In the genomic region with DNA sequence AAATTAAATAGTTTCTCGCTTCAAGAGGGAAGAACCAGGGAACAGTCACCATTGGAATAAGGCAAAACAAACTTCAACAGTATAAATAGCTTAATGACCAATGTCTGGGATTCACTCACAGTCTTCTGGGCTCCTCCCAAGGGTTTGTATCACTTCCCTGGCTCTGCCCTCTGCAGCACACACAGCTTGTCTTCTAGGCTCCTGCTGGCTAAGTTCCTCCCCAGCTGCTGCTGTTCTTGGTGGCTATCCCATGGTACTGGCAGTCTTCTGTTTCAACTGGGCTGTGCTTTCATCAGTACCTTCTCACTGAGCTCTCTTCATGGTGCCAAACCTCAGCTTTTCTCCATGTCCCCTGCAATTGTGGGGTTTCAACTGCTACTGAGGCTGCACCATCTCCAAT, we compare ENCODE assay signal across 27 mouse cellular contexts.
DNase-seq lines count a peak whose midpoint lies in the region; ATAC-seq and TF ChIP-seq lines count a peak whose summit lies in the region.
"Had no signal": no experiment of that assay in that cellular context is flagged by ENCODE, and none has a peak within 500 bp of the region (broad histone marks: within the 10 kb centered on the region; RNA-seq: fewer than 3 reads in every experiment).

No protein-coding gene starts in this region.

- no peak overlapping the region for H3K4me2 ChIP-seq in hindbrain, embryonic 12.5 days (replicated peaks)
- H3K4me2 ChIP-seq: embryonic facial prominence, embryonic 12.5 days; embryonic facial prominence, embryonic 15.5 days; heart, embryonic 13.5 days; hindbrain, embryonic 13.5 days; intestine, embryonic 15.5 days had no signal

- H3K27ac ChIP-seq in heart, embryonic 10.5 days = no peak overlapping the region
- peak overlapping the region; percentile 88 for H3K27ac ChIP-seq in gastrocnemius, adult 2 months
- H3K27ac ChIP-seq in hindbrain, embryonic 12.5 days = no peak overlapping the region
- H3K27ac ChIP-seq: embryonic facial prominence, embryonic 12.5 days; embryonic facial prominence, embryonic 15.5 days; heart, embryonic 13.5 days; hindbrain, embryonic 13.5 days; intestine, embryonic 15.5 days had no signal

- ATAC-seq in hindbrain, embryonic 12.5 days (ENCODE audit: low FRiP score) = no peak
- ATAC-seq: forebrain, embryonic 14.5 days; forebrain, postnatal 0 days; hindbrain, embryonic 16.5 days; intestine, embryonic 15.5 days; Patski had no signal

- intact Hi-C loops in gastrocnemius, adult 2 months (cut with DNase I) = loop anchor here (5.0 kb wide), 1 partner anchor 39 kb away; no protein-coding TSS in a partner anchor
- intact Hi-C loops in gastrocnemius, postnatal 36 days (cut with DNase I) = no loop called here

- H3K9me3 ChIP-seq in heart, embryonic 10.5 days = no peaks in the 10 kb centered on the region
- no peaks in the 10 kb centered on the region for H3K9me3 ChIP-seq in hindbrain, embryonic 12.5 days (replicated peaks)
- H3K9me3 ChIP-seq: embryonic facial prominence, embryonic 12.5 days; embryonic facial prominence, embryonic 15.5 days; heart, embryonic 13.5 days; hindbrain, embryonic 13.5 days; intestine, embryonic 15.5 days had no signal

- no peak for TF ChIP-seq CTCF in gastrocnemius, adult 2 months (IDR thresholded peaks at IDR 0.05)

- H3K27me3 ChIP-seq in heart, embryonic 10.5 days (ENCODE audit: insufficient read depth, poor library complexity, severe bottlenecking) = 0 out of 2 replicates have a peak, but pooled peaks cover 3% of the 10 kb centered on the region
- no peaks in the 10 kb centered on the region; the same call in 1 of the 2 replicates for H3K27me3 ChIP-seq in hindbrain, embryonic 12.5 days
- H3K27me3 ChIP-seq: CH12.LX; embryonic facial prominence, embryonic 12.5 days; embryonic facial prominence, embryonic 15.5 days; heart, embryonic 13.5 days; intestine, embryonic 15.5 days; Patski had no signal

- H3K36me3 ChIP-seq in heart, embryonic 10.5 days = no peaks in the 10 kb centered on the region
- no peaks in the 10 kb centered on the region for H3K36me3 ChIP-seq in hindbrain, embryonic 12.5 days
- H3K36me3 ChIP-seq: embryonic facial prominence, embryonic 12.5 days; embryonic facial prominence, embryonic 15.5 days; G1E; hindbrain, embryonic 13.5 days; intestine, embryonic 15.5 days had no signal

- no peak overlapping the region for H3K4me3 ChIP-seq in heart, embryonic 10.5 days
- H3K4me3 ChIP-seq in gastrocnemius, adult 2 months = no peak overlapping the region; the same call in 1 of the 2 replicates
- no peak overlapping the region for H3K4me3 ChIP-seq in hindbrain, embryonic 12.5 days
- H3K4me3 ChIP-seq: embryonic facial prominence, embryonic 12.5 days; embryonic facial prominence, embryonic 15.5 days; heart, embryonic 13.5 days; hindbrain, embryonic 13.5 days; intestine, embryonic 15.5 days had no signal

- DNase-seq in heart, adult 11 months = peak; percentile 94
- DNase-seq in heart, embryonic 10.5 days (ENCODE audit: low spot score) = no peak
- peak; percentile 86 for DNase-seq in gastrocnemius, adult 2 months
- DNase-seq in gastrocnemius, postnatal 10 days = peak; percentile 40
- peak; percentile 62 to 72 for DNase-seq in gastrocnemius, postnatal 36 days
- no peak for DNase-seq in left cerebral cortex, adult 8-10 months (ENCODE audit: low spot score in 2 of 2)
- no peak for DNase-seq in spleen, adult 18-20 months
- DNase-seq: adrenal gland, adult 2 months; adrenal gland, postnatal 14 days; B cell, adult 2 months; cerebellum, adult 11 months; cerebellum, adult 2 months; cerebellum, adult 9-11 months; cerebellum, postnatal 25 days; forebrain, postnatal 0 days; kidney, adult 11 months had no signal

- H3K9ac ChIP-seq in hindbrain, embryonic 12.5 days = no peak overlapping the region
- H3K9ac ChIP-seq: embryonic facial prominence, embryonic 12.5 days; embryonic facial prominence, embryonic 15.5 days; forebrain, postnatal 0 days; heart, embryonic 13.5 days; hindbrain, embryonic 13.5 days; intestine, embryonic 15.5 days had no signal

- peaks cover 3% of the 10 kb centered on the region; the same call in 1 of the 2 replicates for H3K4me1 ChIP-seq in heart, embryonic 10.5 days
- H3K4me1 ChIP-seq in hindbrain, embryonic 12.5 days = no peaks in the 10 kb centered on the region
- H3K4me1 ChIP-seq: embryonic facial prominence, embryonic 12.5 days; intestine, embryonic 15.5 days had no signal

- 80% methylated on average over 1 of the region's 1 CpGs for WGBS in heart, embryonic 10.5 days
- 86% methylated on average over 1 of the region's 1 CpGs for WGBS in hindbrain, embryonic 12.5 days

Comparison
In these comparisons a context has a peak if more than half of its experiments do, and no peak if none do; other contexts are left out.
1. DNase-seq: peak in heart, adult 11 months (single experiment), gastrocnemius, adult 2 months (single experiment), gastrocnemius, postnatal 10 days (single experiment) and gastrocnemius, postnatal 36 days (2 of 2); none in heart, embryonic 10.5 days (single experiment), left cerebral cortex, adult 8-10 months (0 of 2) and spleen, adult 18-20 months (0 of 2).